10 mouse cellular contexts compared by ENCODE assay signal in genomic region chr15:102547478-102547877, GRCm38 (mm10). TPM values are rescaled to one million over a fixed set of nuclear protein-coding genes. Genes with fewer than 3 reads are reported as not detected.
DNase-seq lines count a peak whose midpoint lies in the region; ATAC-seq and TF ChIP-seq lines count a peak whose summit lies in the region.
"Had no signal": no experiment of that assay in that cellular context is flagged by ENCODE, and none has a peak within 500 bp of the region (broad histone marks: within the 10 kb centered on the region; RNA-seq: fewer than 3 reads in every experiment).

No protein-coding gene starts in this region.

- peaks cover 78% of the 10 kb centered on the region for H3K36me3 ChIP-seq in heart, embryonic 12.5 days
- H3K36me3 ChIP-seq in midbrain, postnatal 0 days (ENCODE audit: insufficient read depth, low read length): peaks cover 24% of the 10 kb centered on the region
- H3K36me3 ChIP-seq in midbrain, embryonic 16.5 days (ENCODE audit: control insufficient read depth, insufficient read depth, low read length): peaks cover 10% of the 10 kb centered on the region
- H3K36me3 ChIP-seq in neural tube, embryonic 15.5 days: peaks cover 43% of the 10 kb centered on the region

- H3K27ac ChIP-seq in heart, embryonic 12.5 days (ENCODE audit: poor library complexity, severe bottlenecking): no peak overlapping the region
- no peak overlapping the region; the same call in 1 of the 2 replicates for H3K27ac ChIP-seq in midbrain, postnatal 0 days (ENCODE audit: low read depth, low read length)
- H3K27ac ChIP-seq in midbrain, embryonic 16.5 days (ENCODE audit: low read length): no peak overlapping the region
- H3K27ac ChIP-seq in cortical plate, adult 2 months (ENCODE audit: insufficient read depth, low read length): peak overlapping the region; percentile 59
- peak overlapping the region; percentile 58 for H3K27ac ChIP-seq in neural tube, embryonic 15.5 days (replicated peaks)

- H3K27me3 ChIP-seq in heart, embryonic 12.5 days (replicated peaks): no peaks in the 10 kb centered on the region
- no peaks in the 10 kb centered on the region for H3K27me3 ChIP-seq in midbrain, postnatal 0 days (ENCODE audit: insufficient read depth, low read length)
- no peaks in the 10 kb centered on the region for H3K27me3 ChIP-seq in midbrain, embryonic 16.5 days (ENCODE audit: control insufficient read depth, insufficient read depth, low read depth, low read length)
- H3K27me3 ChIP-seq in neural tube, embryonic 15.5 days (replicated peaks): no peaks in the 10 kb centered on the region

- no peak for TF ChIP-seq CTCF in midbrain, postnatal 0 days (IDR thresholded peaks at IDR 0.05)
- TF ChIP-seq CTCF in cortical plate, adult 2 months (IDR thresholded peaks at IDR 0.05; ENCODE audit: extremely low read depth, insufficient read depth, low read length): no peak

- WGBS in heart, embryonic 12.5 days: 95% methylated on average over 3 of the region's 3 CpGs
- WGBS in midbrain, postnatal 0 days: 83% methylated on average over 3 of the region's 3 CpGs
- WGBS in midbrain, embryonic 16.5 days: 88% methylated on average over 3 of the region's 3 CpGs
- 83% methylated on average over 3 of the region's 3 CpGs for WGBS in neural tube, embryonic 15.5 days

- ATAC-seq in heart, embryonic 12.5 days (ENCODE audit: insufficient number of reproducible peaks, low FRiP score): no peak
- ATAC-seq in midbrain, postnatal 0 days (ENCODE audit: low FRiP score): no peak
- no peak for ATAC-seq in midbrain, embryonic 16.5 days
- ATAC-seq in neural tube, embryonic 15.5 days (ENCODE audit: low FRiP score): no peak; the same call in 1 of the 2 replicates

- no peak for TF ChIP-seq POLR2A in cortical plate, adult 2 months (IDR thresholded peaks at IDR 0.05; ENCODE audit: extremely low read depth, insufficient read depth, low read length)

- no peak overlapping the region for H3K4me3 ChIP-seq in heart, embryonic 12.5 days
- H3K4me3 ChIP-seq in midbrain, postnatal 0 days (ENCODE audit: low read depth, low read length): no peak overlapping the region
- no peak overlapping the region for H3K4me3 ChIP-seq in midbrain, embryonic 16.5 days (ENCODE audit: low read depth, low read length)
- no peak overlapping the region for H3K4me3 ChIP-seq in cortical plate, adult 2 months (ENCODE audit: insufficient read depth, low read length)
- no peak overlapping the region for H3K4me3 ChIP-seq in neural tube, embryonic 15.5 days (replicated peaks)

- DNase-seq in heart, adult 18-20 months: peak; percentile 59 to 68
- DNase-seq in midbrain, postnatal 0 days (ENCODE audit: low spot score): peak; percentile 90
- DNase-seq in spleen, adult 18-20 months: no peak
- no peak for DNase-seq in spleen, adult 12 weeks (ENCODE audit: low spot score)
- DNase-seq: lung, embryonic 14.5 days had no signal

- H3K9ac ChIP-seq in heart, embryonic 12.5 days: no peak overlapping the region
- no peak overlapping the region for H3K9ac ChIP-seq in midbrain, postnatal 0 days (replicated peaks; ENCODE audit: low read length, poor library complexity, severe bottlenecking)
- no peak overlapping the region for H3K9ac ChIP-seq in midbrain, embryonic 16.5 days (ENCODE audit: low read depth, low read length)
- no peak overlapping the region for H3K9ac ChIP-seq in neural tube, embryonic 15.5 days (replicated peaks)
- H3K9ac ChIP-seq: lung, embryonic 14.5 days had no signal

- no peaks in the 10 kb centered on the region for H3K9me3 ChIP-seq in heart, embryonic 12.5 days (replicated peaks)
- no peaks in the 10 kb centered on the region for H3K9me3 ChIP-seq in midbrain, postnatal 0 days (ENCODE audit: low read length)
- no peaks in the 10 kb centered on the region for H3K9me3 ChIP-seq in midbrain, embryonic 16.5 days (replicated peaks; ENCODE audit: control insufficient read depth, low read length, poor library complexity, severe bottlenecking)
- H3K9me3 ChIP-seq in neural tube, embryonic 15.5 days (replicated peaks): no peaks in the 10 kb centered on the region

- H3K4me2 ChIP-seq in heart, embryonic 12.5 days: no peak overlapping the region
- H3K4me2 ChIP-seq in midbrain, postnatal 0 days (ENCODE audit: low read depth, low read length, poor library complexity, severe bottlenecking): no peak overlapping the region
- H3K4me2 ChIP-seq in midbrain, embryonic 16.5 days (ENCODE audit: low read length): no peak overlapping the region
- H3K4me2 ChIP-seq in neural tube, embryonic 15.5 days: no peak overlapping the region
- H3K4me2 ChIP-seq: lung, embryonic 14.5 days had no signal

- H3K4me1 ChIP-seq in heart, embryonic 12.5 days (replicated peaks): peaks cover 9% of the 10 kb centered on the region; the same call in 1 of the 2 replicates
- H3K4me1 ChIP-seq in midbrain, postnatal 0 days (ENCODE audit: insufficient read depth, low read length): no peaks in the 10 kb centered on the region
- H3K4me1 ChIP-seq in midbrain, embryonic 16.5 days (ENCODE audit: control insufficient read depth, insufficient read depth, low read length): no peaks in the 10 kb centered on the region; the same call in 1 of the 2 replicates
- H3K4me1 ChIP-seq in cortical plate, adult 2 months (ENCODE audit: control insufficient read depth, insufficient read depth, low read length): peaks cover 8% of the 10 kb centered on the region
- peaks cover 6% of the 10 kb centered on the region; the same call in 1 of the 2 replicates for H3K4me1 ChIP-seq in neural tube, embryonic 15.5 days

RNA-seq across cellular contexts. Expression of gene Npff, which starts 22.7 kb away (rescaled TPM):
- total RNA-seq in heart, adult 18-20 months (2021): under 1 TPM; 0.87 to 0.92 TPM
- polyA plus RNA-seq in heart, embryonic 12.5 days (2016; fragmentation: Nextera tagmentation; extraction: Ambion mirVana): 2.2 and 2.8 TPM in 2 replicates
- 2.6 and 2.7 TPM in 2 replicates for total RNA-seq in midbrain, postnatal 0 days (2014; rRNA removed)
- polyA plus RNA-seq in midbrain, postnatal 0 days (2015; fragmentation: Nextera tagmentation; extraction: Ambion mirVana): 0.99 and 1.3 TPM in 2 replicates
- 1.4 and 2.2 TPM in 2 replicates for polyA plus RNA-seq in midbrain, embryonic 16.5 days (2015; fragmentation: Nextera tagmentation; extraction: Ambion mirVana)
- 5.8 and 6.1 TPM in 2 replicates for polyA plus RNA-seq in cortical plate, adult 2 months (2012; rRNA removed)
- polyA plus RNA-seq in neural tube, embryonic 15.5 days (2015; fragmentation: Nextera tagmentation; extraction: Ambion mirVana): 13.9 and 14.0 TPM in 2 replicates

RNA-seq across cellular contexts. Expression of gene Tarbp2, which starts 29.5 kb away (rescaled TPM):
- 10 to 100 TPM; 40.1 to 43.0 TPM for total RNA-seq in heart, adult 18-20 months (2021)
- 100 and 104 TPM in 2 replicates for polyA plus RNA-seq in heart, embryonic 12.5 days (2016; fragmentation: Nextera tagmentation; extraction: Ambion mirVana)
- 78.4 and 96.9 TPM in 2 replicates for total RNA-seq in midbrain, postnatal 0 days (2014; rRNA removed)
- 107 and 116 TPM in 2 replicates for polyA plus RNA-seq in midbrain, postnatal 0 days (2015; fragmentation: Nextera tagmentation; extraction: Ambion mirVana)
- 94.1 and 105 TPM in 2 replicates for polyA plus RNA-seq in midbrain, embryonic 16.5 days (2015; fragmentation: Nextera tagmentation; extraction: Ambion mirVana)
- polyA plus RNA-seq in cortical plate, adult 2 months (2012; rRNA removed): 62.7 and 74.0 TPM in 2 replicates
- polyA plus RNA-seq in neural tube, embryonic 15.5 days (2015; fragmentation: Nextera tagmentation; extraction: Ambion mirVana): 93.7 and 98.4 TPM in 2 replicates

RNA-seq across cellular contexts. Expression of gene Map3k12, which starts 30.6 kb away (rescaled TPM):
- total RNA-seq in heart, adult 18-20 months (2021): 1 to 10 TPM; 1.8 to 2.3 TPM
- 14.7 and 17.3 TPM in 2 replicates for polyA plus RNA-seq in heart, embryonic 12.5 days (2016; fragmentation: Nextera tagmentation; extraction: Ambion mirVana)
- 73.3 and 82.1 TPM in 2 replicates for total RNA-seq in midbrain, postnatal 0 days (2014; rRNA removed)
- polyA plus RNA-seq in midbrain, postnatal 0 days (2015; fragmentation: Nextera tagmentation; extraction: Ambion mirVana): 49.7 and 50.1 TPM in 2 replicates
- 60.5 and 65.5 TPM in 2 replicates for polyA plus RNA-seq in midbrain, embryonic 16.5 days (2015; fragmentation: Nextera tagmentation; extraction: Ambion mirVana)
- 98.9 and 105 TPM in 2 replicates for polyA plus RNA-seq in cortical plate, adult 2 months (2012; rRNA removed)
- polyA plus RNA-seq in neural tube, embryonic 15.5 days (2015; fragmentation: Nextera tagmentation; extraction: Ambion mirVana): 49.1 and 57.4 TPM in 2 replicates

RNA-seq across cellular contexts. Expression of gene Gm10337, which starts 44.0 kb away (rescaled TPM):
- not detected for total RNA-seq in heart, adult 18-20 months (2021)
- not detected in 2 replicates for polyA plus RNA-seq in heart, embryonic 12.5 days (2016; fragmentation: Nextera tagmentation; extraction: Ambion mirVana)
- not detected in 2 replicates for total RNA-seq in midbrain, postnatal 0 days (2014; rRNA removed)
- 15.9 and 18.2 TPM in 2 replicates for polyA plus RNA-seq in midbrain, postnatal 0 days (2015; fragmentation: Nextera tagmentation; extraction: Ambion mirVana)
- polyA plus RNA-seq in midbrain, embryonic 16.5 days (2015; fragmentation: Nextera tagmentation; extraction: Ambion mirVana): 12.6 TPM in 1 of 2 replicates, not detected in the other
- polyA plus RNA-seq in cortical plate, adult 2 months (2012; rRNA removed): not detected in 2 replicates
- polyA plus RNA-seq in neural tube, embryonic 15.5 days (2015; fragmentation: Nextera tagmentation; extraction: Ambion mirVana): 6.2 and 6.4 TPM in 2 replicates
- total RNA-seq: left cerebral cortex, adult 8-10 months had no signal
- polyA plus RNA-seq: lung, embryonic 14.5 days had no signal

Comparison
In these comparisons a context has a peak if more than half of its experiments do, and no peak if none do; other contexts are left out.
1. DNase-seq: peak in heart, adult 18-20 months (2 of 2) and midbrain, postnatal 0 days (single experiment); none in spleen, adult 18-20 months (0 of 2) and spleen, adult 12 weeks (single experiment).
2. H3K27ac ChIP-seq: peak in cortical plate, adult 2 months (single experiment) and neural tube, embryonic 15.5 days (single experiment); none in heart, embryonic 12.5 days (single experiment), midbrain, postnatal 0 days (single experiment) and midbrain, embryonic 16.5 days (single experiment).